Mouse (Mus musculus): ENCODE data around the gene Cldn14.
A peak's percentile ranks its signal among the peaks of the same experiment; 100 is the strongest.
"Not testable (repeated sequence)": the region's sequence is repeated elsewhere in the genome, so short reads cannot be mapped to it uniquely, and the experiment has no call there.

The Cldn14 gene

DNA sequence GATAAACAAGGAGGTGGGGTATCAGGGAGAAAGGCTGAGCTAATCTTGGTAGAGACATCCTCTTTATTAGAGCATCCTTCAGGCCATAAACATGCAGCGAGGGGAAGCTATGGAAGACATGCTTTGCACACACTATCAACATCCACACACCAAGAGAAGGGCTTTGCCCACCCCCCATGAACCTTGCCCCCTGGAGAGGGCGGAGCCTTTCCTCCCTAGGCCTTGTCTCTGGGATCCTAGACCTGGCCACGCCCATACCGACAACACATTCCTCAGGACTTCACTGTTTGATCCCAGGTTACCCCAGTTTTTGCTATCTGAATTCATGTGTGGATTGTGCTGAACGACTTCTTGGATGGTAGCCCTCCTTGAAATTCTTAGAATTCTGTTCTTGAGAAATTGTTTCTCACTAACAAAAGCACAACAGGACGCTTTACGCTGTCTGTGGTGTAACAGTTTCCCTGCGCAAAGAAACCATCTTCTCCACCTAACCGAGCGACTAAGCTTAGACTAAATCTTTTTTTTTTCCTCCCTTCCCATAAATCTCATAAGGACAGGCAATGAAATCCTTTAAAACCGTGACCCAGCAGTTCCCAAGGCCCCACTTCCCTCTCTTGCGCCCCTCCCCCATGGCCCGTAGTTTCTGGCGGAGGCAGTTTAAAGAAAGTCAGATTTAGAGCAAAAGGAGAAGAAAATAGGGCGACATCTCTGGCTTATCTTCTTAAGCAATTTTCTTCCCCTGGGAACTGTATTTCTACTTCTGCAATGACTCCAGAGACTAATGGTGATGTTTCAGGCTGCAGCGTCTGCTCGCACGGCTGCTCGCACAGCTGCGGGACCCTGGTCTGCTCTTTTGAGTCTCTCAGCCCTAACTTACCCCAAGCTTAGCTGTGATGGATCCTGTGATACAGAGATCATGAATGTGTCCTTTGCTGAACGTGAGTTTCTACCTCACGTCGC lies 1.7 kb downstream of the Cldn14 start:
- DNase-seq = peak in 1 of 2 experiments; percentile 17

DNA sequence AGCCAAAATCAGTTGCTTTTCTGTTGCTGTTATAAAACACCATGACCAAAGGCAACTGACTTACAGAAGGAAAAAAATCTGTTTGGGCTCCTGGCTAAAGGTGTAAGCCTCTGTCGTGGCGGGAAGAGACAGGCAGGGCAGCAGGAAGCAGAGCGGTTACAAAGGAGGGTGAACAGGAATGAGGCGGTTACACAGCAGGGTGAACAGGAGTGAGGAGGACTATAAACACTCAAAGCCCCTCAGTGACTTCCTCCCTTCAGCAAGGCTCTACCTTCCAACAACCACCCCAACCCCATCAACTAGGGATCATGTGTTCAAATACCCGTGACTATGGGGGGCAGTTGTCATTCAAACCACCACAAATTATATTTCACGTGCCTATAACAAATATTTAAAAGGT lies 5.2 kb downstream of the Cldn14 start:
- DNase-seq = no peak

DNA sequence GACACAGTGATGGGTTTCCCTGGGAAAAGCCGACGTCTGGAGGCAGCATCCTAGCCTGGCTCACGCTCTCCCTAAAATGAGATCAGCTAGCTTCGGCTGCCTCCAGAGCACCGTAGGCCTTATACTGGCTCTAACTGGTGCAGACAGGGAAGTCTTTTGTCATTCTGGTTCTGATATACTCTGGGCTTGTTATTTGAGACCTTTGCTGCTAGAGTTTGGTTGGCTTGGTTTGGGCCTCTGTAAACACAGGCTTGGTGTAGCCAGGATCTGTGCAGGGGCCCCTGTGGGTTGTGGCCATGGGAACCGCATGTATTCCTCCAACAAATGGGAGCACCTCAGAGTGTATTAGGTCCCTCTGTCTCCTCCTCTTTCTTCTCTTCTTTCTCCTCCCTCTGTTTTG lies 7.3 kb downstream of the Cldn14 start:
- no peak for DNase-seq

DNA sequence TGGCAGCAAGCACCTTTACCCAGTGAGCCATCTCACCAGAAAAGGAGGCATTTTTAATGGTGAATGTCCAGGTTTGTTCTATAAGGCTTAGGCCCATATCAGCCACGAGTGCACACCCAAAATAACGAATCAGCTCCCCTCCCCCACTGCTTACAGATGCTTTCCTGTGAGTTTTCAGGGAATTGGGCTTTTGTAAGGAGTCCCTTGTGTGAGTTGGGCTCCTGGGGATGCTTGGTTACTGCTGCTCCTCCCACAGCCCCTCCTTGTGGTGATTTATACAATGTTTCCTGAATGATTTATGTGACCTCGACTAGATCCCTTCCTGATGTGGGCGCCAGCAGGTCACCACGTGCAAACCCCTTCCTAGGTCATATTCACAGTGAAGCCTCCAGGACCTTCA lies 9.7 kb downstream of the Cldn14 start:
- DNase-seq = no peak

DNA sequence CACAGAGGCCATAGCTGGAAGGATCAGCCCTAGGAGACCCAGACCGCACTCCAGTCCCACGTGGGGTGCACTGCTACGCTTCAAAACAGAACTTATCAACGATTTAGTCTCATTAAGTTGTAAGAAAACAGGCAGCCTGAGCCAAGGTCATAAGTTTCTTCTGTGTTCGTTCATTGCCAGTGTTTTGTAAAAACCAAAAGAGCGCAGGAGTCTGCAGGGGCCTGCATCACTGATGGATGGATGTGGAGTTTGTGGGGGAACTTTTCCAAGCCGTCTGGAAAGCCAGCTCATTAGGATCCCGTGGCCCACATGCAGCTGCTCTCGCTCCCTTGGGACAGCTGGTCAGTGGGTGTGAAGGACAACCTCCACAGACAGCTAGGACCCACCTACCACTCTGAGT lies 25.1 kb downstream of the Cldn14 start:
- DNase-seq = no peak

DNA sequence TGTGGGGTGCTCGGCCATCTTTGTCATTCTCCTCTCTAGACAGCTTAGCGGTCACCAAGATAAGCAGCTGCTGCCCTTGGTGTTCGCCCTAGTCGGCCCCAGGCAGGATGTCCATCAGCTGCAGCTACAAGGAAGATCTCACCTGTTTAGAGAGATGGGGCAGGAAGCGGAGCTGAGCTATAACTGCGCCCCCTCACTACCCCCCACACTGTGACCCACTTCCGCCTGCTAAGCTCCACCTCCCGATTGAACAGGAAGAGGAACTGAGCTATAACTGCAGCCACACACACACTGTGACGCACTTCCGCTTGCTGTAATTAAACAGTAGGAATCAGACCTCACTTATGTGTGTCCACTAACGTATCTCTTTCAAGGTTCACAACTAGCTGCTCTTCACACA lies 26.3 kb downstream of the Cldn14 start:
- peak; percentile 72 to 75 for DNase-seq

DNA sequence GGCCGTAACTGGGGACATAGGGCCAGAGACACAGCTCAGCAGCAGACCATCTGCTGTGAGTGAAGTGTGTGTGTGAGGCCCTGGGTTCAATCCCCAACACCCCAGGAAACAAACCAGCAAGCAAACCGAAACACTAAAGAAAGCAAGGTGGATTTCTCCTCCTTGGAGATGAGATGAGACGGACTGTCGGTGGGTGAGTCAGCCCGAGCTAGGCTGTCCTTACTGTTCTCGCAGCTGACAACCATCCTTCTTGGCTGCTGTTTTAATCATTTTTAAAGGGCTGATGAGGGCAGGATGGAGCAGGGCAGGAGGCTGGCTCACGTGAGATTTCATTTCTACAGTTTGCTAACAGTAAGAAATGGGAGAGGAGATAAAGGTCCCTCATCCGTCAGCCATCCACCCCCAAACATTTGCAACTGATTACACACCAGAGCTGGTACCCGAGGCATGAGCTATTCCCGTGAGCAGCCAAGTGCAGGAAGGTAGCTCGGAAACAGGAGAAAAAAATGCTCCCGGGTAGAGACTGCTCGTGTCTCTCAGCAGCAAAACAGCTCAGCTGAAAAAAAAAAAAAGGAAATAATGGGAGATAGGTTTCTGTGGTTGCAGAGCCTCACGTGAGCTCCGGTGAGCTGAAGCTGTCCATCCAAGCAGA lies 27.3 kb downstream of the Cldn14 start:
- DNase-seq = no peak

DNA sequence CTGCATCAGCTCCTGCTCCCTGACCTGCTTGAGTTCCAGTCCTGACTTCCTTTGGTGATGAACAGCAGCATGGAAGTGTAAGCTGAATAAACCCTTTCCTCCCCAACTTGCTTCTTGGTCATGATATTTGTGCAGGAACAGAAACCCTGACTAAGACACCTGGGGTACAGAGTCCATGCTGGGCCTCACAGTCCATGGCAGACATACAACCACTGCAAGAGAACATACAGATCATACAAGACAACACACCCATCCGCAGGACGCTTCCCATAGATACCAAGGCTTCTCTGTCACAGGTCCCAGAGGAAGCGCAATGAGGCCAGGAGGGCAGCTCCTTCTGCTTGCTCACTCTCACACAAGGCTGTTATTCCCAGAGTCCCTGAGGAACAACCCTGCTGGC lies 28.3 kb downstream of the Cldn14 start:
- DNase-seq = not testable (repeated sequence)

DNA sequence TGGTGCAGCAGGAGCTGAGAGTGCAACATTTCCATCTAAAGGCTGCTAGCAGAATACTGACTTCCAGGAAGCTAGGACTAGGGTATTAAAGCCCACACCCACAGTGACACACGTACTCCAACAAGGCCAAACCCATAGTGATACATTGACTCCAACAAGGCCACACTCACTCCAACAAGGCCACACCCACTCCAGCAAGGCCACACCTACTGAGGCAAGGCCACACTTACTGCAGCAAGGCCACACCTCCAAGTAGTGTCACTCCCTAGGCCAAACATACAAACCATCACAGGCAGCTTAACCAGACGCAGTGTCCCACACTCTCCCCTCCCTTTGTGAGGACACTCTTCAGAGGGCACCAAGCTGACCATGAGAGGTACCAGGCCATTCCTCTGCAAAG lies 29.3 kb downstream of the Cldn14 start:
- no peak for DNase-seq

DNA sequence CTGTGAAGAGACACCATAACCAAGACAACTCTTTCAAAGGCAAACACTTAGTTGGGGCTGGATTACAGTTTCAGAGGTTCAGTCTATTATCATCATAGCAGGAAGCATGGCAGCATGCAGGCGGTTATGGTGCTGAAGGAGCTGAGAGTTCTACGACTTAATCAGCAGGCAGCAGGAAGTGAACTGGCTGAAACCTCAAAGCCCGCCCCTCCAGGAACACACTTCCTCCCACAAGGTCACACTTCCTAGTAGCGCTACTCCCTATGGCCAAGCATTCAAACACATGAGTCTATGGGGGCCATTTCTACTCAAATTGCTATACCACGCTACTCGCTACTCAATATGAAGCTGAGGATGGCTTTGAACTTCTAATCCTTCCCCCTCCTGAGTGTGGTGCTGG lies 31.1 kb downstream of the Cldn14 start:
- peak in 1 of 2 experiments; percentile 20 for DNase-seq

DNA sequence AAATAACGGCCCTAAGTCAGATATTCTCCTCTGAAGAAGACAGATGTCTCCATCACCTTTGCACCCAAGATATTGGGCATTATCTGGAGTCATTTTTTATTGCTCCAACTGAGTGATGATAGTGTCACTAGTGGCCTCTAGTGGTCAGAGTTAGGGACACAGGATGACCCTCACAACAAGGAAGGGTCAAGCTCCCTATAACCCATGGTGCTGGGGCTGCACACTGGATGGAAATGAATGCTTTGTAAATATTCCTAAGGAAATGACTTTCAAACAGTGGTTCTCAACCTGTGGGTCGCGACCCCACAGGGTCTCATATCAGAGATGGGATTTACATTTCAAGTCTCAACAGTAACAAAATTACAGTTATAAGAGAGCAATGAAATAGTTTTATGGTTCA lies 31.7 kb downstream of the Cldn14 start:
- no peak for DNase-seq

DNA sequence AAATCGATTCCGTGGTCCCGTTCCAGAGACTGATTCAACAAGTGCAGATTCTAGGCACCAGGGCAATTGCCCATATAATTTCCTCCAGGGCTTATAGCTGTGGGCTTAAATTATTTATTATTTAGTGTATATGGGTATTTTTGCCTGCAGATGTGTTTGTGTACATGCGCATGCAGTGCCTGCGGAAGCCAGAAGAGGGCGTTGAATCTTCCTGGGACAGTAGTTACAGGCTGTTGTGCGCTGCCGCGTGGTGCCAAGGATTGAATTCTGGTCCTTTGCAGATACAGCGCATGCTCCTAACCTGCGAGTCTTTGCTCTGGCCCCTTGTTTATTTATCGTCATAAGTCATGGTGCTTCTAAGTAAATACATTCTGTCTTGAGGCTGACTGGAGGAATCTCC lies 33.2 kb downstream of the Cldn14 start:
- DNase-seq = no peak

DNA sequence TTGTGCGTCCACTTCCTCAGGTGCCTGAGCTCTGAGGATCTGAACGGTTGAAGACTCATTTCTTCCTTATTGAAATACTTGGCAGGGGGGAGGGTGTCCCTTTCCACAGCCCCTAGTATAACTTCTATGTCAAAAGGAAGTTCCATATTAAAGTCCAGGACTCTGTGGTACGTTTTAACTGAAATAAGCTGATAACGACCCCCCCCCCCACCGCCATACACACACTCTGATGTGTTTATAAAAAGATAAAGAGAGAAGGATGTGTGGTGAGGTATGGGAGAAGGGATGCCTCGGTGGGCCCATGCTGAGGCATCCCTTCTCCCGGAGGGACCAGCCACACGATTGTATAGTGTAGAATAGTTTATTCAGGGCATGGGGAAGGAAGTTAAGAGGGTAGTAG lies 34.4 kb downstream of the Cldn14 start:
- DNase-seq = no peak

DNA sequence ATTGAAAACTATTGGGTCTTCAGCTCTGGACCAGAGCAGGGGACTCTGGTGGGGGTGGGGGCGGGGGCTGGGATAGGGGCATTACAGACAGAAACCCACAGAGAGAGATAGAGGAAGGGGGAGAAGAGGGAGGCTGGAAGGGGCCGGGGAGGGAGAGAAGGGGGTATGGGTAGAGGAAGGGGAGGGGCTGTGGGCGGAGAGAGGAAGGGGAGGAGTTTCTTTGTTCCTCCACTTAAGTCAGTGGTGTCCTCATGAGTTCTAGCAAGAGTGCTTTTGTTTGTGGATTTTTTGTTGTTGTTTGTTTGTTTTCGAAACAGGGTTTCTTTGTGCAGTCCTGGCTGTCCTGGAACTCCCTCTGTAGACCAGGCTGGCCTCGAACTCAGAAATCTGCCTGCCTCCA lies 35.1 kb downstream of the Cldn14 start:
- peak; percentile 60 to 70 for DNase-seq

DNA sequence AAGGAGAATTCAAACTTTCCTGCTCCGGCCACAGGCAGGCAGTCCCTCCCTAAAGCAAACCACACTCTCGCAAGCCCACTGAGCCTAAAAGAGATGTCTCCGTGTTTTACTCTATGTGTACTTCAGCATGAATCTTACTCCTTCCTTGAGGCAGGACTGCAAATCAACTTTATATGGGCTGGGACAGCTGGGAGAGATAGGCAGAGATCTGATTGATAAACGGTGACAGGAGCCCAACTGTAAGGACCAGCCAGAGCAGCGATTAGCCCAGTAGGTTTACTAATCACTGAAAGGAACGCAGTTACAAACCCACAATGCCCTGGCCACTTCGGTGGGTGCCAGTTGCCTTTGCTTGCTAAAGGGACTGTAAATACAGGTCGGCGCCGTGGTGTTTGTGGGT lies 35.5 kb downstream of the Cldn14 start:
- peak; percentile 15 to 18 for DNase-seq

DNA sequence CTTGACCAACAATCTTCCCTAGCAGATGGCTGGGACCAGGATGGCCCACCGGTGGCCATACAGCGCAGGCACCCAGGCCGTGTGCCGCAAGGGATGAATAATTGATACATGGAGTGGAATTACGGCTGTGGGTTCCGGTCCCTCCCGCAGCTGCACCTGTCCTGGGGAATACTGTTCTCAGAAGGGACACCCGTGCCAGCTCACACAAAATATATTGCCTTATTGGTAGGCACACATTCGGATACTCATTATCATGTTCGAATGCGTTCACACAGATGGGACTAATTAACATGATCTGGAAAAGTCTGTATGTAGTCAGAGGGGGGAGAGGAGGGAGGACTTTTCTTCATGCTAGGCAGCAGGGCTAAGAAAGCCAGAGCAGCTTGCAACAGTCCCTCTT lies 37.6 kb downstream of the Cldn14 start:
- no peak for DNase-seq

DNA sequence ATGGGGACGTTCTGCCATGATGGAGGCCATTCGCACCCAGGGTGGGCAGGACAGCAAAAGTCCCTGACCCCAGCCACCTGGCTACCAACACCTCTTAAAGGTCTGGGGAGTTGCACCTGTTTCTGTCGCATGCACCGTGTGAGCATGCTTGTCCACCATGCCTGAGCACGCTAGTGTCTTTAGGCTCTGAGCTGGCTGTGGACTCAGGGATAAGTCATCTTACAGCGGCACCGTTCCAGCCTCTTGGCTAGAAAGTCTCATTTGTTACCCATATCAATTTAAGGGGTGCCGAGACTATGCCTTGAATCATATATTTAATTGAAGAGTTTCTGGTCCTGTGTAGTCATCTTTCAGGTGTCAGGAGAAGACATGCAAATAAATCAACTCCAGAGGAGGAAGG lies 40.7 kb downstream of the Cldn14 start:
- no peak for DNase-seq

DNA sequence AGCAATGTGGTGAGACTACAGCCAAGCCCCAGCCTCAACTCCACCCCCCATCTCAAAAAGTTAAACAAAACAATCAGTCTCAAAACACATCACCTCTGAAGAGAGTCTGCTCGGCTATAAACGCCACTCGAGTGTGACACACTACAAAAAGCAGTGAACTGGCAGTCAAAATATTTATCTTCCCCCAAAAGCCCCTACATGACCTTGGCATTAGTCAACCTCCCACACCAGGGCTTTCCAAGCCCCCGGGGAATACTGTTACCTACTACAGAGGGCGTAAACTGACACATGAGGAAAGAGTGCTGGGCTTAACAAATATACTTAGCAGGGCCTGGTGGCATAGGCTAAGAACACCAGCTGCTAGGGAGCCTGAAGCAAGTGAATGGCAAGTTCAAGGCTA lies 46.4 kb downstream of the Cldn14 start:
- DNase-seq = no peak

DNA sequence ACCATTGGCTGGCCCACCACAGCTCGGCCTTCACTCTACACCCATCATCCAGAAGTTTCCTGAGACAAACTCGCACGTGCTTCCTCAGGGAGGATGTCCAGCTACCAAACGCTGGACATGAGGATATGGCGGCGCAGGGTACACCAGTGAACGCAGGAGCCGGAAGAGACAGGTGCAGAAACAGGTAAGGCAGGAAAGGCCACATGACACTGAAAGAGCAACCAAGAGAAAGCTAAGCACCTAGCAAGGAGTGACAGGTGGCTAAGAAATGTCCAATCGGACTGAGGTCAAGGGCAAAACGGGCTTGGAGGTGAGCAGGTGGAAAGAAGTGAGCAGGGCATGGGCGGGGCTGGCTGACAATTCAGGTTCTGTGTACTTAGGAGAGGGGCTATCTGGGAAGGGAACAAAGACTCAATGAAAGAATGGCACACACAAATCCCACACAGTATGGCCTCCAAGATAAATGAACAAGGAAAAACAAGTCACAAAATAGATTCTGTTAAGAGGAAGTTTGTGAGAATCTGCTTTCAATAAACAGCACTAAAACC lies 47.5 kb downstream of the Cldn14 start:
- DNase-seq = no peak

DNA sequence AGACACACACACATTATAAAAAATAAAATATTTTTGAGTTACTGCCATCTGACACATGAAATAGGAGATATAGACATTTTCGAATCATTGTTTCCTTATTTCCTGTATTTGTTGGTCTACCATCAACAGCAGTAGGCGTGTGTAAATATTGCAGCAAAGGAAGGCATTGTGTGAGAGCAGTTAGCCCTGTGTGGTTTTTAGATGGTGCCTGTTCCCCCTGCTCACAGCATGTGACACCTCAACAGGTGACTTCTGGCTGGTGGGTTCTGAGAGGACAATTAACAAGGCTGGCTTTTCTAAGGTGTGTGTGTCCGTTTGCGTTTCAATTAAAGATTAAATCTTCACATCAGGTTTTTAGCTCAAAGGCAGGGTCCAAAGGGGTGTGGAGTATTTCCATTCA lies 48.1 kb downstream of the Cldn14 start:
- DNase-seq = no peak

DNA sequence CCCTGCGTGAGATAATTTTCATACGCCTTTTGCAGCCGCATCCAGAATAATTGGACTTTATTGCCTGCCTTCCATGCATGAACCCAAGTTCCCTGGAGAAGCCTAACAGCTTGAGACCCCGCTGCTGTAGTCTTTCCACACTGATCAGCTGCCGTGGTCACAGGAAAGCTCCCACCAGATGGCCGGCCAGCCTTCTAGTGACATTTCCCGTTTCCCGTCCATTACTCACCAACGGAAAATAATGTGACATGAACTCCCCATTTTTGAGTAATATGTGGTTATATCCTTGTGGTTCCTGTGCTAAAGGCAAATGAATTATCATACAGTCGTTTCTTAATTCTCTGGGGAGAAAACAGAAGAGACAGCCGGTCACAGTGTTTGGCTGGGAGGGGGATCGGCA lies 51.2 kb downstream of the Cldn14 start:
- no peak for DNase-seq

DNA sequence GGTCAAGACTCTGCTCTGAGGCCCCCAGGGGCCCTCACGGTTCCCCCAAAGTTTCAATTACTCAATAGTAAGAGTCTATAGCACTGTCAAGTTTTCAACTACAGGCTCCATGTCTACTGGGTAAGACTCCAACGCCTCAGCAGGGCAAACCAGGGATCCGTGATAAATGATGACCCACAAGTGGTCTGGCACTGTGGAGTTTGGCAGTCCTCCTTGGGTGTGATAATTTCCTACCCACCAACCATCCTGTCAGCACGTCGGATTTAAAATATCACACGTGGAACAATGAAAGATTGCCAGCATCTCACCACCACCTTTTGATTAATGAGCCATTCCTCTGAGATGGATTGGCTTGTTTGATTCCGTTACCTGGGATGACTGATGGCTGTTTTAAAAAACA lies 51.7 kb downstream of the Cldn14 start:
- no peak for DNase-seq

DNA sequence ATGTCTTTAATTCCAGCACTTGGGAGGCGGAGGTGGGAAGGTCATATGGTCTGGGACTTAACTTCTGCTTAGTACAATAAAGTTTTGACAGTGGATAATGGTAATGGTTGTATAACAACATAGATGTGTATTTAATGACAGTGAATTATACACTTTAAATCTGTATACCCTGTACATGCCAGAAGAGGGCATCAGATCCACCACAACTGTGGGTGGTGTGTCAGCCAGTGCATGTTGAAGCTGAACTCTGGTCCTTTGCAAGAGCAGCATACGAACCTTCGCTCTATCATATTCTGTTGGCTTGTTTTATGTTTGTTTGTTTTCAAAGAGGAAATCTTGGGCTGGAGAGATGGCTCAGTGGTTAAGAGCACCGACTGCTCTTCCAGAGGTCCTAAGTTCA lies 61.2 kb downstream of the Cldn14 start:
- DNase-seq = no peak

DNA sequence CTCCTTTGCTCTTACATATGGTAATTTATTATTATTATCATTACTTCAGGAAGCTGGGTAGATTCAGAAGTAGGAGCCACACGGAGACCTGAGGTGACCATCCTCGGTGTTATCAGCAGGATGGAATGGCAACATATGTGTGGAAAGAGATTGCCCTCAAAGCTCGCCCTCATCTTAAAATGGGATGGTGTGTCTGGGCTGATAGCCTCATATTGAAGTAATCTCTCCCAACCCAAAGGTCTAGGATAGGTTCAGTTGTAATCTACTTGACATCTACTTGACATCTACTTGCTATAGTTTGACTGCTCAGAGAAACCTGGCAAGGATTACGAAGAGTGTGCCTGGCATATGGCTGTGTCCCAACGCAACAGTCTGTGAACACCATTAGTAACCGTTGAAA lies 64.3 kb downstream of the Cldn14 start:
- no peak for DNase-seq

Measured in B cell, adult 2 months (primary cell).